Mouse (Mus musculus) cerebellum, adult 9-11 months (tissue): ENCODE measurements around the gene Cir1.

Experiments used
- DNase-seq: peaks from one replicate; pipeline ENCODE4 v3.0.0; 2022

The Cir1 gene

DNA sequence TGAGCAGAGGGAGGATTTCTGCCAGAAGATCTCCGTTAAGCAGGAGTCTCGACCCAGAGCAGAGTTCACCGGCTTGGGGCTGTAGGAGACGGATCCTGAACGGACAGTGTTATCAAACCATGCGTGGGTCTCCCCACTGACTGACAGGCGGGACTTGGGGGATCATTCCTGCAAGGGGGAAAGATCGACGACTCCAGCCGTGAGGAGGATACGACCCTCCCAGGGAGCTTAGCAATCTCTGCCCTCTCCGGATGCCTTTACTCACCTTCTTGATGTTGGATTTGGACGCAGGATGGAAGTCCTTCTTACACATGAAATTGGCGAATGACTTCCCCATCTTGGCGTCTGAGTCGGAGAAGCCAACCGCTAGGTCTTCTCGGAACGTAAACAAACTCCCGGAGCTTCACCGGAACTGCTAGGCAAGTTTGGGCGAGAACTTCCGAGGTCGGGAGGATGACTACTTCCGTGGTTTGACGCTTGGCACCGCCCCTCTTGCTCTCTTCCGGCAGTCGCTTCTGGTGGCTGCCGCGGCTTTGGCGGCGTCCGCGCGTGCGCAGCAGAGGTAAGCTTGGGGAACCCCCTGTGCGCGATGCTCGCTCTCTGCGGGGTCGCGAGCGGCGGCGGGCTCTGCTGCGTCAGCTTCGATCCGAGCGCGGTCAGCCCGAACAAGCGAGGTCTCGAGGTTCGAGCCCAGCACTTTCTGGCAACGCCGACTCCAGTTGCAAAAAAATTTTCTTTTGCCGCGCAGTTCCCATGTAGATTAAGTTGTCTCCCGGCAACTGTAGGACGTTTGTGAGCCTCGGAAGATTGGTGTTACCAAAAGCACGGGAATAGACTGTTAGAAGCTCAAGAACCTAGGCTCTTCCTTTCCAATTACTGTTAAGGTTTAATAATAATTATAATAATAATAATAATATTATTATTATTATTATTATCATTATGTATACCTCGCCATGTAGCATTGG lies at the start of gene Cir1, which contains the start of gene Scrn3:
Gene Cir1, minus strand, starts transcription at position 550 of the 965 bp plus-strand sequence.
Gene Scrn3, plus strand, starts transcription at position 450 of the 965 bp plus-strand sequence.
- DNase-seq: peak; percentile 97

- no peak for DNase-seq
These were observed 48.0 kb upstream of the Cir1 start for GRCm38 (mm10) chr2:73360536-73360935.

GRCm38 (mm10) chr2:73359941-73360340 lies 47.4 kb upstream of the Cir1 start:
- no peak for DNase-seq

- DNase-seq: no peak
These were observed 44.5 kb upstream of the Cir1 start for GRCm38 (mm10) chr2:73357004-73357403.

- peak; percentile 52 for DNase-seq
These were observed 39.5 kb upstream of the Cir1 start for GRCm38 (mm10) chr2:73351927-73352374.

GRCm38 (mm10) chr2:73351496-73351895 lies 39.0 kb upstream of the Cir1 start:
- DNase-seq: no peak

GRCm38 (mm10) chr2:73348221-73348620 lies 35.7 kb upstream of the Cir1 start:
- DNase-seq: no peak

DNA sequence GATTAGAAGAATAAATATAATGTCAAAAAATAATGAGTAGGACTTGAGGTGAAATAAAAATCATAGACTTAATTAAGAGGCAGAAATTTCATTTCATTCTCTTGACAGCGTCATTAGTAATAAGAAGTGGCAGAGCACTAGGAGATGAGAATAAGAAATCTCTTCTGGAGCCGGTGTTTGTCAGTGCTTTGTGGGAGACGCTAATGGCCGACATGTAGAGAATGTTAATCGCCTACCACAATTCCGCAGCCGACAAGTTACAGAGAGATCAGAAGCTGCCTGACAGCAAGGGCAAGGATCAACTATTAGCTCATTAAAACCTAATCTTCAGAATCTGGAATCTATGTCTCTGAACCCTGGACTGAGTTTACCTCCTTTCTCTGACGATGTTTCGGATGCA lies 35.3 kb upstream of the Cir1 start:
- DNase-seq: no peak

- no peak for DNase-seq
These were observed 34.6 kb upstream of the Cir1 start for GRCm38 (mm10) chr2:73347136-73347535.

DNA sequence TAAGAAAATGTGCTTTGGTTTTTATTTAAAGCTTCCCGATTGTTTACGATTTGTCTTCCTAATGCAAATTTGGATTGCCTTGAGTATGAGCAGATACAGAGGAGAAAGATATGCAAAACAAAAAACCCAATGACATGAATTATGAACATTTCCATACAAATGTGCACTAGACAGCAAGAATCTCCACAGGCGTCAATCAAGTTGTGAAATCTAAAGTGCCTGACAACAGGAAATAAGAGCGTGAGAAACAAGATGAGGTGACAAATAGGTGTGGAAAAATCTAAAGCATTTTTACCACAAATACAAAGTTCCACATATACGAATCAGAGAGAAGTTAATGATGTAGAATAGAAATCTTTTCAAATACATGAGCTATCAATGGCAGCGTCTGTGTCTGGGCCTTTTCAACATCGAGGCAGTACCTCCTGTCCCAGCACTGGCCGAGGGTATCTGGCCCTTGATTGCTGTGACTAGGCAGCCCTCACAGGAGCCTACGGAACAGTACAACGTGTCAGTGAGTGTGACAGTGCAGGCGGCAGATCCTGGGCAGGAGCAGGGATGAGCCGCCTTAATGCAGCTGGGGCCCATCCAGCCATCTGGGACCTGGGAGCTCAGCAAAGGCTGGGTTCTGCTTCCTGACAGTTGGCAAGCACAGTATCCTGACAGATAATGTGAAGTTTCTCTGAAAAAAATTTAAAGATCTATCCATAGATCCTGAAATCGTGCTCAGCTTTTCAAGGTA lies 34.0 kb upstream of the Cir1 start:
- no peak for DNase-seq

- no peak for DNase-seq
These were observed 32.7 kb upstream of the Cir1 start for GRCm38 (mm10) chr2:73345204-73345603.

DNA sequence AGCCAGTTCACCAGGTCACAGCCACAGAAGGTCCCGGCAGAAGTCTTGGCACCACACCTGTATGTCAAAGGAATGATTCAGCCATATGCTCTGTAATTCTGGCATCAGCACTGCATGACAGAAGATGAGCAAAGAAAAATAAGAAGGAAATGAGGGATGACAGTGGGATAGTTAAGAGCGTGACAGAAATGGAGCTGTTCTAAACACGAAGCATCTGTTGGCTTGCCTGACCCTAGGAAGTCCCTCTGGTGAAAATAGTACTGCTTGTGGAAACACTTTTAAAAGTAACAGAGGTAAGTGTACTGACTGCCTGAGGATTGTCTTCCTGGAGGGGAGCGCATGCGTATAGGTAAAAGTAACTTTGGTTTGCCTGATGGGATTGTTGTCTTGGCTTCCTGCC lies 31.2 kb upstream of the Cir1 start:
- DNase-seq: no peak

DNA sequence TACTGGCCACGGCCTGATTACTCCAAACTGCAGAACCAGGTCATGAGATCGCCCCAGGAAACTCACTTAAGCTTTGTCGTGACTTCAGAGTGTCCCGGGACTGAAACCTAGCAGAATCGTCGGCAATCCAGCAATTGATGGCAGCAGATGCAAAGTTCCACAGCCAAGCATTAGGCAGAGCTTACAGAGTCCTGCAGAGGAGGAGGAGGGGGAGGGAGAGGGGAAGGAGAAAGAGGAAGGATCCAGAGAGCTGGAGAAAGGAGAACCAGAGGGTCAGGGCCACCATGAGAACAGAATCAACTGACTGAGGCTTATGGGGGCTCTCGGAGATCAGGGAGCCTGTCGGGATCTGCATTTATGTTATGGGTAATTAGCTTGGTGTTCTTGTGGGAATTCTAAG lies 25.9 kb upstream of the Cir1 start:
- DNase-seq: no peak

DNA sequence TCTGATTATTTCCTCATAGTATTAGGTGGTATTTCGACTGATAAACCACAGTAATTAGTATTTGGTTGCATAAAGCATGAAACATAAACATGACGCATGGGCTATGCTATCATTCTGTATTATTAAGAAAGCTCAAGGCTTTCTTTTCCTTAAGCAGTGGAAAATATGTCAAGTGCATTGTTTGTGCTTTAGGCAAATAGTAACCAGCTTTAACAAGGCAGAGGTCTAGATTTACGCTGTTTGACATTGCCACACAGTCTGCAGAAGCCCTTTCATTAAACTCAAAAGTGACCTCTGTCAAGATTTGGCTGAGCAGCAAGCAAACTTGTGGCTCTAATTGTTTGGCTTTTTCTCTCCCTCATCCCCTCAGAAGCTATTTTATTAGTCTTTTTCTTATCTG lies 23.4 kb upstream of the Cir1 start:
- DNase-seq: no peak

DNA sequence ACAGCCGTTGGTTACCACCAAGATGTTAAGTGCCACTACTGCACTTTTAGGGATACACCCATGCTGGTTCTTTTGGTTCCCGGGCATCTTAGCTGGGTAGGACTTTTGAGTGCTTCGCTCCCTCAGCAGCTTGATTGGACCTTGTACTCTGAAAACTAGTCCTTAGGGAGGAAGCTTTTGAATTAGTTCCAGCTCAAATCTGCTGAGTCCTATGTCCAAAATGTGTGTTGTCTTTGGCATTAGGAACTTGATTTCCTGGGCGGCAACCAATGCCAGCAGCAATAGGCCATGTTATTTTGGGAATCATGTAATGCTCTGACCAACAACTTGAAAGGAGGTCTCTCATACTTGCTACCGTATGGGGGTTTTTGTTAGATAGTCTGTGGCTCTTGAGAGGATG lies 13.4 kb upstream of the Cir1 start:
- no peak for DNase-seq

DNA sequence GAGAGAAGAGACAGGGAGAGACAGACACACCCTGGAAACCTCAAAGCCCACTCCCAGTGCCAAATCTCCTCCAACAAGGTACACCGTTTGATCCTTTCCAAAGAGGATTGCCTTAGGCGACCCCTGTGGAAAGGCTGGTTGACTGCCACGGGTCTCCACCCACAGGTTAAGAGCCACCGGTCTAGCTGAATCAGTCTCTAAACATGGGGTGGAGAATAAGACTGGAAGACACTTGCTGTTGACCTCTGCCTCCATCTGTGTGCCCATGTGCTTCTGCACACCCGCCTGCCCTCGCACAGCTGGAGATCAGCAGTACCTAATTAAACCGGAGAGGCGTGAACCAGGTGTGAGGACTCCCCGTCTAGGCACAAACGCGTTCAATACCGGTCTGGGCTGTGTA lies 10.5 kb upstream of the Cir1 start:
- DNase-seq: no peak

DNA sequence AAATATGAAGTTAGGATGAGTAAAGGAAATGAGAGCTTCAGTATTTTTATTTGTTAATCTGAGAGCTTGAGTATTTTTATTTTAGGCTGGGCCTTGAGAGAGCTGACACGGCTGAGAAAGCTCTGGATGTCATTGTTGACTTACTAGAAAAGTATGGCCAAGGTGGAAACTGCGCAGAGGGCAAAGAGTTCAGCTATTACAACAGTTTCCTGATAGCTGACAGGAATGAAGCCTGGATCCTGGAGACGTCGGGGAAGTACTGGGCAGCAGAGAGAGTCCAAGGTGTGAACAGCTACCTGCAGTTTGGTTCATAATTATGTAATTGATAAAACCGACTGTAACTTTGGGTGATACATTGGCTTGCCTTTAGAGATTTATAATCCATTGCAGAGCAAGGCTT lies 6.7 kb upstream of the Cir1 start:
- DNase-seq: no peak

GRCm38 (mm10) chr2:73317426-73317825 lies 4.9 kb upstream of the Cir1 start:
- no peak for DNase-seq

DNA sequence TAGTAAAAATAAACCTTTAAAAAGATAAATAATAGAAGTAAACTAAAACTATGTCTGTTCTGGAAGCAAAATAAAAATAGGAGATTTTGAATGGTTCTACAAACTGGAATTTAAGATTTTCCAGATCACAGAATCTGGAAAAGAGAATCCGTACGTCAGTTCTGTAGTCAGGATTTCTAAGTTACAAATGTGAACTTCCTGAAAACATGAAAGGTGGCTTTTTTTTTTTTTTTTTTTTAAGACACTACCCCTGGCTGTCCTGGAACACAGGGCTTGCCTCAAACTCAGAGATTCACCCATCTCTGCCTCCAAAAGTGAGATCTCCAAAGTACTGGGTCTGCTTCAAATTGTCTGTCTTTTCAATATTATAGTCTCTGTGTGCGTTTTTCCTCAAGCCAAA lies 1.8 kb upstream of the Cir1 start:
- DNase-seq: no peak

- DNase-seq: peak; percentile 65
These were observed 608 bp upstream of the Cir1 start for GRCm38 (mm10) chr2:73313117-73313501.

GRCm38 (mm10) chr2:73306006-73306405 lies 6.5 kb downstream of the Cir1 start:
- no peak for DNase-seq

DNA sequence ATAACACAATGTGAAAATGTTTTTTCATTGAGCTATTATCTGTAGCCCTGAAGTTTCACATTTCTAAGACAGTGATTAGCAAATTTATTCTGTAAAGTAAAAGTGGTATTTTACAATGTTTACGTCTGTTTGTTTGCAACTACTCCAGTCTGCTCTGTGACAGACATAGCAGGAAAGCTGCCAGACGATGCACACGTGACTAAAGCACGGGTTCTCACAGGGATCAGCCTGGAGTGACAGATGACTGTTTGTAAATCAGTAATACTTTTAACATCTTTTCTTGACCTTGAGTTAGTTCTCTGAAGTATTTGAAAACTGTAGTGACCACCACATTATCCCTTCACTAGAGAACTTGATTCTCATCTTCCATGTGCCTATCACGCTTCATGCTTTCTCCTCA lies 8.0 kb downstream of the Cir1 start:
- DNase-seq: no peak

GRCm38 (mm10) chr2:73302722-73303121 lies 9.8 kb downstream of the Cir1 start:
- no peak for DNase-seq

DNA sequence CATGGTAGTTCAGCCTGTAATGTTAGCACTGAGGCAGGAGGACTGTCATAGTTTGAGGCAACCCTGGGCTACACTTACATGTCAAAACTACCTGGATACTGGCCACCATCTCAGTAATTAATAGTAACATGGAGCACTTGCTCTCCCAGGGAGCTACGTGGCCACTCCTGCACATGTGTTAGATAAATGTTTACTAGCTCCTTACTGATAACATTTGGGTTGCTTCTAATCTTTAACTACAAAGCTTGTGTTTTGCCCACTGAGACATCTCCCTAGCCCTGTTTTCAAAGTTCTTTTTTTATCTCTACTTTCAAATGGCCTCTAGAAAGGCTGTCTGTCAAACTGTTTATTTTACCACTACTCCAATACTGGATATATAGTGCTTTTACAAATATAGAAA lies 10.5 kb downstream of the Cir1 start:
- no peak for DNase-seq
